Mouse (Mus musculus): ENCODE data around the gene Fhit. TPM values are rescaled to one million over a fixed set of nuclear protein-coding genes. Genes with fewer than 3 reads are reported as not detected.
A peak's percentile ranks its signal among the peaks of the same experiment; 100 is the strongest.

Fhit gene
- polyA plus RNA-seq, 1 experiment from 2014 or later: 21.4 TPM

GRCm38 (mm10) chr14:10022304-10022703, 1139.5 kb downstream of the Fhit start:
- Histone ChIP-seq H3K9ac (ENCODE audit: low read depth, low read length) (no peak overlapping the region), H3K4me3 (ENCODE audit: low read depth, low read length) (no peak overlapping the region), H3K27me3 (replicated peaks; ENCODE audit: control insufficient read depth, insufficient read depth, low read length) (no peaks in the 10 kb centered on the region), H3K9me3 (ENCODE audit: control insufficient read depth) (no peaks in the 10 kb centered on the region), H3K4me2 (replicated peaks; ENCODE audit: low read depth) (no peak overlapping the region), H3K27ac (ENCODE audit: low read depth, low read length) (no peak overlapping the region), H3K4me1 (replicated peaks; ENCODE audit: control insufficient read depth, insufficient read depth, low read length) (no peaks in the 10 kb centered on the region), H3K36me3 (ENCODE audit: control insufficient read depth, insufficient read depth) (no peaks in the 10 kb centered on the region)
- 74% methylated on average over 2 of the region's 2 CpGs for WGBS
- no peak for ATAC-seq
- TF ChIP-seq CTCF (IDR thresholded peaks at IDR 0.05; ENCODE audit: low read depth): no peak

GRCm38 (mm10) chr14:10020400-10021140, 1141.3 kb downstream of the Fhit start:
- no peaks in the 10 kb centered on the region for H3K4me1 ChIP-seq (replicated peaks; ENCODE audit: control insufficient read depth, insufficient read depth, low read length)
- H3K9ac ChIP-seq (ENCODE audit: low read depth, low read length): no peak overlapping the region
- H3K4me2 ChIP-seq (replicated peaks; ENCODE audit: low read depth): no peak overlapping the region
- TF ChIP-seq CTCF (IDR thresholded peaks at IDR 0.05; ENCODE audit: low read depth): peak; percentile 55
- no peak for ATAC-seq
- H3K4me3 ChIP-seq (ENCODE audit: low read depth, low read length): no peak overlapping the region
- WGBS: 72% methylated on average over 5 of the region's 5 CpGs
- H3K27me3 ChIP-seq (replicated peaks; ENCODE audit: control insufficient read depth, insufficient read depth, low read length): no peaks in the 10 kb centered on the region
- H3K36me3 ChIP-seq (ENCODE audit: control insufficient read depth, insufficient read depth): no peaks in the 10 kb centered on the region
- no peaks in the 10 kb centered on the region for H3K9me3 ChIP-seq (ENCODE audit: control insufficient read depth)
- no peak overlapping the region for H3K27ac ChIP-seq (ENCODE audit: low read depth, low read length)

DNA sequence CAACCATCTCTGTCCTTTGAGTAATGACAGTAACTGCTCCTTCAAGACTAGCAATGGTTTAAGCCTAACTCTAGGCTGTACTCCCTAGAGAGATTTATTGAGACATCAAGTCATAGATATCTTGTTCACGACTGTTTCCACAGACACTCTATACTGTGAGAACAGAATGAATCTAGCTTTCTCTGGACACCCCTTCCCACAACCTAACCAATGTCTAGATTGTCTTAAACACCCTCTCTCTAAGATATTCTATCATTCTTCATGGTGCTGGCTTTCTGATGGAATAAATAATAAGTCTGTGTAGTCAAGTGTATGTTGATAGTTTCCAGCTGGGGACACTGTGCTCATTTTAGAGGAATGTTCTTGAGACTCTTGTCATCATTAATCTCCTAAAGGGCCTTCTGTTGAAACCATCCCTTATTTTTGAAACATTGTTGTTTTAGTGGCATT, 1148.0 kb downstream of the Fhit start:
- WGBS: 52% methylated on average over 1 of the region's 1 CpGs
- no peak for ATAC-seq
- no peak overlapping the region for H3K4me2 ChIP-seq (replicated peaks; ENCODE audit: low read depth)
- no peaks in the 10 kb centered on the region for H3K36me3 ChIP-seq (ENCODE audit: control insufficient read depth, insufficient read depth)
- no peaks in the 10 kb centered on the region for H3K4me1 ChIP-seq (replicated peaks; ENCODE audit: control insufficient read depth, insufficient read depth, low read length)
- H3K27me3 ChIP-seq (replicated peaks; ENCODE audit: control insufficient read depth, insufficient read depth, low read length): no peaks in the 10 kb centered on the region
- H3K27ac ChIP-seq (ENCODE audit: low read depth, low read length): no peak overlapping the region
- no peaks in the 10 kb centered on the region for H3K9me3 ChIP-seq (ENCODE audit: control insufficient read depth)
- H3K9ac ChIP-seq (ENCODE audit: low read depth, low read length): no peak overlapping the region
- TF ChIP-seq CTCF (IDR thresholded peaks at IDR 0.05; ENCODE audit: low read depth): no peak
- H3K4me3 ChIP-seq (ENCODE audit: low read depth, low read length): no peak overlapping the region

GRCm38 (mm10) chr14:10013003-10013816, 1148.6 kb downstream of the Fhit start:
- Histone ChIP-seq H3K27ac (ENCODE audit: low read depth, low read length) (no peak overlapping the region), H3K27me3 (replicated peaks; ENCODE audit: control insufficient read depth, insufficient read depth, low read length) (no peaks in the 10 kb centered on the region), H3K4me1 (replicated peaks; ENCODE audit: control insufficient read depth, insufficient read depth, low read length) (no peaks in the 10 kb centered on the region), H3K9me3 (ENCODE audit: control insufficient read depth) (no peaks in the 10 kb centered on the region), H3K4me2 (replicated peaks; ENCODE audit: low read depth) (no peak overlapping the region), H3K36me3 (ENCODE audit: control insufficient read depth, insufficient read depth) (no peaks in the 10 kb centered on the region), H3K9ac (ENCODE audit: low read depth, low read length) (no peak overlapping the region), H3K4me3 (ENCODE audit: low read depth, low read length) (no peak overlapping the region)
- no peak for ATAC-seq
- 46% methylated on average over 7 of the region's 7 CpGs for WGBS
- no peak for TF ChIP-seq CTCF (IDR thresholded peaks at IDR 0.05; ENCODE audit: low read depth)

DNA sequence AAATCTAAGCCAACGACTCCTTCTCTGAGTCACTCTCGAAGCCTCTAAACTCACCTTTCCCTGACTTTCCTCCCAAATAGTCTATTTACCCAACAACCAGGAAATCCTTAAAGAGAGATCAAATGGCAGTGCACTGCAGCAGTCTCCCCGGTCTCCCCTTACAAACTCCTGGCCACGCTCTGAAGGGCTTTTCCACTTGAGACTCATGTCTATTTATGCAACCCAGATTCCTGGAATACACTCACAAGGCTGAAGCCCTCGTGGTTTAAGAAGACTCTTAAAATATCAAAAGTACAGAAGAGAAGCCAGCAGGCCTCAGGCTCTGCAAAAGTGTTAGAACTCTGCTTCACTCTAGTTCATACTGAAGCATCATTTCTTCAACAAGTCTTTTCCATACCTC, 1155.6 kb downstream of the Fhit start:
- 67% methylated on average over 5 of the region's 5 CpGs for WGBS
- H3K4me1 ChIP-seq (replicated peaks; ENCODE audit: control insufficient read depth, insufficient read depth, low read length): no peaks in the 10 kb centered on the region
- H3K4me2 ChIP-seq (replicated peaks; ENCODE audit: low read depth): no peak overlapping the region
- no peak overlapping the region for H3K27ac ChIP-seq (ENCODE audit: low read depth, low read length)
- ATAC-seq: no peak
- no peaks in the 10 kb centered on the region for H3K27me3 ChIP-seq (replicated peaks; ENCODE audit: control insufficient read depth, insufficient read depth, low read length)
- no peak overlapping the region for H3K9ac ChIP-seq (ENCODE audit: low read depth, low read length)
- H3K9me3 ChIP-seq (ENCODE audit: control insufficient read depth): no peaks in the 10 kb centered on the region
- no peaks in the 10 kb centered on the region for H3K36me3 ChIP-seq (ENCODE audit: control insufficient read depth, insufficient read depth)
- TF ChIP-seq CTCF (IDR thresholded peaks at IDR 0.05; ENCODE audit: low read depth): no peak
- H3K4me3 ChIP-seq (ENCODE audit: low read depth, low read length): no peak overlapping the region

DNA sequence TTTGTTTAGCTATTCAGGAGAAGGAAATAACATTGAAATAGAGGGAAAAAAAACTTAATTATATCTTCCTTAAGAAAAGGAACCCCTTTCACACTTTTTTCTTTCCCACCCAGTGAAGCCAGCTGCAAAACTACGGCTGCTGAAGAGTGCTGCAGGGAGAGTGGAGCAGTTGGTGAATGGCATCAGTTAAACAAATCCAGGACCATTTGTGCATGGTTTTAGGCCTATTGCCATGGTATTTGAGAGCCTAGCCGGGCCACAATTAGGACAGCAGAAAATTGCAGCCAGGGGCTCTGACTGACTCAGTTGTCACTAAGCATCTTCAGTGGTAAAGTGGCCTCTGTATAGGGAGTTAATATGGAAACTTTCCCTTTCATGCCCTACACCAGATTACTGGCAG, 1158.0 kb downstream of the Fhit start:
- Histone ChIP-seq H3K4me3 (ENCODE audit: low read depth, low read length) (no peak overlapping the region), H3K36me3 (ENCODE audit: control insufficient read depth, insufficient read depth) (no peaks in the 10 kb centered on the region), H3K9me3 (ENCODE audit: control insufficient read depth) (no peaks in the 10 kb centered on the region), H3K27me3 (replicated peaks; ENCODE audit: control insufficient read depth, insufficient read depth, low read length) (no peaks in the 10 kb centered on the region), H3K9ac (ENCODE audit: low read depth, low read length) (no peak overlapping the region), H3K4me2 (replicated peaks; ENCODE audit: low read depth) (no peak overlapping the region), H3K4me1 (replicated peaks; ENCODE audit: control insufficient read depth, insufficient read depth, low read length) (no peaks in the 10 kb centered on the region), H3K27ac (ENCODE audit: low read depth, low read length) (no peak overlapping the region)
- ATAC-seq: no peak
- 74% methylated on average over 2 of the region's 2 CpGs for WGBS
- no peak for TF ChIP-seq CTCF (IDR thresholded peaks at IDR 0.05; ENCODE audit: low read depth)
